Mouse (Mus musculus) ES-Bruce4 (cell line): ENCODE data around the gene Rbfox3. TPM values are rescaled to one million over a fixed set of nuclear protein-coding genes. Genes with fewer than 3 reads are reported as not detected.

Experiments used
- H3K27ac ChIP-seq: 2 replicates; pipeline ENCODE4 v1.5.1; 2012; ENCODE audit warnings: low read length, inconsistent platforms; ENCODE audit not compliant: insufficient read depth
- H3K27me3 ChIP-seq: 2 replicates; pipeline ENCODE4 v1.6.1; 2012; ENCODE audit warnings: mild to moderate bottlenecking, low read length, inconsistent platforms; ENCODE audit not compliant: control insufficient read depth, poor library complexity, insufficient read depth, severe bottlenecking
- H3K36me3 ChIP-seq: 2 replicates; pipeline ENCODE4 v1.6.1; 2012; ENCODE audit warnings: inconsistent platforms, mild to moderate bottlenecking, low read length, moderate library complexity; ENCODE audit not compliant: control insufficient read depth, poor library complexity, insufficient read depth, severe bottlenecking
- H3K4me1 ChIP-seq: one replicate; pipeline ENCODE4 v1.8.1; 2011; ENCODE audit warnings: low read length; ENCODE audit not compliant: control insufficient read depth, insufficient read depth
- H3K4me3 ChIP-seq: 2 replicates; pipeline ENCODE4 v1.5.1; 2011; ENCODE audit warnings: low read depth, mild to moderate bottlenecking, low read length
- H3K9ac ChIP-seq: 2 replicates; pipeline ENCODE4 v1.6.1; 2012; ENCODE audit warnings: low read depth, mild to moderate bottlenecking, inconsistent platforms; ENCODE audit not compliant: poor library complexity, severe bottlenecking
- H3K9me3 ChIP-seq: replicated peaks from 2 replicates; pipeline ENCODE4 v1.6.1; 2012; ENCODE audit warnings: mild to moderate bottlenecking, low read length, inconsistent platforms; ENCODE audit not compliant: control insufficient read depth, poor library complexity, insufficient read depth, severe bottlenecking
- CTCF ChIP-seq: IDR thresholded peaks from one replicate; pipeline ENCODE4 v1.8.1; 2011; ENCODE audit warnings: low read depth, low read length
- EP300 ChIP-seq: IDR thresholded peaks from 2 replicates; pipeline ENCODE4 v1.6.1; 2011; ENCODE audit warnings: low read depth, low read length; ENCODE audit not compliant: insufficient read depth
- POLR2A ChIP-seq: IDR thresholded peaks from one replicate; pipeline ENCODE4 v1.8.1; 2011; ENCODE audit warnings: low read length; ENCODE audit not compliant: insufficient read depth
- polyA plus RNA-seq: library from polyadenylated mRNA; stranded (reverse); fragments of >200 nt; gene quantifications from 2 replicates; pipeline ENCODE4 v1.2.4, GENCODE M21; 2011; ENCODE audit warnings: low read depth; ENCODE audit not compliant: missing spikeins, insufficient read depth, insufficient read length

The Rbfox3 gene
- polyA plus RNA-seq, 1 experiment = 0.85 TPM

DNA sequence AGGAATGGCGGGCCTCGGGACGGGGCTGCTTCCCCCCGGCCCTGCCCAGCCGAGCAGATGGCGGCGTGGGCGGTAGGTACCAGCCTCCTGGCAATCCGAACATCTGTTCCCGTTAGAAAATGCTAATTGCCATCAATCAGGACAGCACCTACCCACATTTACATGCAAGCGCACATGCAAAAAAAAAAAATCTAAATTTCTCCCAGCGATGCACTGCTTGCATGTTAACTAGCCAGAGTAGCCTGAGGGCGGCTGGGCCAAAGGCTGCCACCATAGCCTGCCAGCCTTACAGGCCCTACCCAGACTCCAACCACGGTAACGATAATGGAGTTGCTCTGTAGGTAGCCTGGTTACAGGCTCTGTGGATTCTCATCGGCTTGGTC lies 117.8 kb downstream of the Rbfox3 start:
- H3K4me1 ChIP-seq = no peaks in the 10 kb centered on the region
- no peak overlapping the region for H3K9ac ChIP-seq
- H3K27me3 ChIP-seq = no peaks in the 10 kb centered on the region
- H3K9me3 ChIP-seq = no peaks in the 10 kb centered on the region
- H3K36me3 ChIP-seq = no peaks in the 10 kb centered on the region
- no peak overlapping the region for H3K4me3 ChIP-seq
- no peak overlapping the region for H3K27ac ChIP-seq
- TF ChIP-seq CTCF = no peak
- TF ChIP-seq EP300 = no peak

- H3K27ac ChIP-seq = no peak overlapping the region
- H3K36me3 ChIP-seq = no peaks in the 10 kb centered on the region
- TF ChIP-seq CTCF = no peak
- no peak overlapping the region for H3K9ac ChIP-seq
- H3K4me3 ChIP-seq = no peak overlapping the region
- H3K9me3 ChIP-seq = no peaks in the 10 kb centered on the region
- H3K4me1 ChIP-seq = no peaks in the 10 kb centered on the region
- no peaks in the 10 kb centered on the region for H3K27me3 ChIP-seq
These were observed 118.3 kb downstream of the Rbfox3 start for GRCm38 (mm10) chr11:118792916-118793638.

DNA sequence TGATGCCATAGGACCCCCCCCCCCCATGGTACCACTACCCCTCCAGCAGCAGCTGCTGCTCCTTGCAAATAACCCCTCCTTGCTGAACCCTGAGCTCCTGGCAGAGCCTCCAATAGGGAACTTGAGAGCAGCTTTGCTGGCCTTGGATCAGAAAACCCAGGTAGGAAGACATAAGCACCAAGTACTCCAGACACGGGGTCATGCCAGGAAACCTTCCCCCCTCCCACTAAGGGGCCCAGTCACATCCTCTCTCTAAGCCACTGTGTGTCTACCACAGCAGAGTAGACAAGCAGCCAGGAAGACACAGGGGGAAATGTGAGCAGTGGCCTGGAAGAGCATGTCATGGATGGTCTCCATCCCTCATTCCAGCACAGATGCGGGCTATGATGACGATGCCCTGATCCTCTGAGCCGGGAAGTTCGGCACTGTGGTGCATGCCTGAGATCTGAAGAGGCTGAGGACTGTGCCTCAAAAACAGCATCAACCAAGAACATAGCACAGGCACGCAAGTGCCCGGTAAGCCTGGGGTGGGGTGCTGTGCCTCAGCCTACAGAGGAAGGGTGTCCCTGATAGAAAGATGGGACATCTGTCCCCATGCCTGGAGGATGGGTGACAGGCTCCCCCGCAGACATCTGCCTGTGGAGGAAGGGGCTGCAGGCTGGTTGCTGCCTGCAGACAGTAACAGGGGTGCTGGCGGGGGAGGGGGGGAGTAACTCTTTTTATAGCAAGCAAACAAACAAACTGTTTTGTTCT lies 119.1 kb downstream of the Rbfox3 start:
- no peaks in the 10 kb centered on the region for H3K9me3 ChIP-seq
- no peaks in the 10 kb centered on the region for H3K4me1 ChIP-seq
- TF ChIP-seq CTCF = no peak
- no peak for TF ChIP-seq EP300
- no peak for TF ChIP-seq POLR2A
- no peaks in the 10 kb centered on the region for H3K36me3 ChIP-seq
- H3K27me3 ChIP-seq = no peaks in the 10 kb centered on the region
- no peak overlapping the region for H3K9ac ChIP-seq
- no peak overlapping the region for H3K27ac ChIP-seq
- H3K4me3 ChIP-seq = no peak overlapping the region

GRCm38 (mm10) chr11:118791391-118791790 lies 120.0 kb downstream of the Rbfox3 start:
- TF ChIP-seq EP300 (no peak), CTCF (no peak), POLR2A (no peak)
- H3K9me3 ChIP-seq = no peaks in the 10 kb centered on the region
- H3K9ac ChIP-seq = no peak overlapping the region
- no peaks in the 10 kb centered on the region for H3K4me1 ChIP-seq
- no peaks in the 10 kb centered on the region for H3K27me3 ChIP-seq
- no peak overlapping the region for H3K27ac ChIP-seq
- no peaks in the 10 kb centered on the region for H3K36me3 ChIP-seq
- no peak overlapping the region for H3K4me3 ChIP-seq

DNA sequence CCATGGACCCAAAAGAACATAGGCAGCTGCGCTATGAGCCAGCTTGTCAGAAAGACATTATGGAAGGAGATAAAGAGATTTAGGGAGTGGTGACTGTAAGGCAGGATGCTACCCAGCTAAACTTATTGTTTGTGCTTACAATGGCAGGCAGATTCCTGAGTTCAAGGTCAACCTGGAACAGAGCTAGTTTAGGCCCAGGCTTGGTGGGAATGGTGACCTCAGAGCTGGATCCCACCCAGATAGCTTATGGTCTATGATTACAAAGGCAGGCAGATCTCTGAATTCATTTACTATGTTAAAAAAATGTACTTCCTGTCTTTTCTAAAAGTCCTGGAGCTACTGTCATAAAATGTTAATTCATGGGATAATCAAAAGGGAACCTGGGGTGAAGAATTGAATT lies 123.3 kb downstream of the Rbfox3 start:
- H3K27me3 ChIP-seq = no peaks in the 10 kb centered on the region
- no peaks in the 10 kb centered on the region for H3K36me3 ChIP-seq

DNA sequence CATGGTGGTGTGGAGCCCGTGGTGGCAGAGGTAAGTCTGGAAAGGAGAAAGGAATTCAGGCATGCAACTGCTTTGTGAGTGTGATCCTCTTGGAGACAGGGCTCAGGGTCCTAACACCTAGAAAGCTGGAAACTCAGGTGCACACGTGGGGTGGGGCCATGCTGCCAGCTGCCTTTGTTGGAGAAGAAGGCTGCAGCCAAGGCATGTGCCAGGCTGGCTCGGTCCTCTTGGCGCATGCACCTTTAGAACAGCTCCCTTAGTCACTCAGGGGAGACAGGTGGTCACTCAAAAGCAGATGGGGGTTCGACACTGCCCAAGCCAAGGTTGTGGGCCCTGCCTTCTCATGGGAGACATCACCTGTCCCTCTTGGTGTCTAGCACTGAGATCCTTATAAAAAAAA lies 128.7 kb downstream of the Rbfox3 start:
- TF ChIP-seq EP300 (no peak), POLR2A (no peak), CTCF (no peak)
- H3K36me3 ChIP-seq = no peaks in the 10 kb centered on the region
- H3K9me3 ChIP-seq = no peaks in the 10 kb centered on the region
- no peak overlapping the region for H3K9ac ChIP-seq
- H3K4me3 ChIP-seq = no peak overlapping the region
- H3K4me1 ChIP-seq = no peaks in the 10 kb centered on the region
- H3K27me3 ChIP-seq = no peaks in the 10 kb centered on the region
- no peak overlapping the region for H3K27ac ChIP-seq

More for the DNA sequence above, 123.3 kb downstream of the Rbfox3 start:
- H3K9ac ChIP-seq = no peak overlapping the region
- no peaks in the 10 kb centered on the region for H3K4me1 ChIP-seq
- H3K27ac ChIP-seq = no peak overlapping the region
- H3K9me3 ChIP-seq = no peaks in the 10 kb centered on the region
- H3K4me3 ChIP-seq = no peak overlapping the region
- no peak for TF ChIP-seq EP300
- no peak for TF ChIP-seq POLR2A
- no peak for TF ChIP-seq CTCF
